Mouse (Mus musculus) testis, adult 2 months (tissue): ENCODE results near the gene Endou. TPM values are rescaled to one million over a fixed set of nuclear protein-coding genes. Genes with fewer than 3 reads are reported as not detected.

Experiments used
- H3K27ac ChIP-seq: fragments of 200-500 bp; 2 replicates; pipeline ENCODE4 v1.5.1; 2012; ENCODE audit warnings: low read depth, low read length; ENCODE audit not compliant: control insufficient read depth, insufficient read depth
- H3K27me3 ChIP-seq: fragments of 200-500 bp; 2 replicates; pipeline ENCODE4 v1.6.1; 2012; ENCODE audit warnings: mild to moderate bottlenecking, low read length, moderate library complexity; ENCODE audit not compliant: control insufficient read depth, insufficient read depth
- H3K36me3 ChIP-seq: fragments of 200-500 bp; 2 replicates; pipeline ENCODE4 v1.6.1; 2012; ENCODE audit warnings: mild to moderate bottlenecking, low read length; ENCODE audit not compliant: control insufficient read depth, insufficient read depth
- H3K4me1 ChIP-seq: fragments of 200-500 bp; 2 replicates; pipeline ENCODE4 v1.6.1; 2012; ENCODE audit warnings: low read length; ENCODE audit not compliant: control insufficient read depth, insufficient read depth
- H3K4me3 ChIP-seq: fragments of 200-500 bp; 2 replicates; pipeline ENCODE4 v1.5.1; 2012; ENCODE audit warnings: low read depth, mild to moderate bottlenecking, low read length, moderate library complexity, mixed read lengths; ENCODE audit not compliant: control insufficient read depth
- CTCF ChIP-seq: fragments of 200-500 bp; IDR thresholded peaks from 2 replicates; pipeline ENCODE4 v1.5.1; 2012; ENCODE audit warnings: low read depth, mild to moderate bottlenecking, inconsistent platforms, low read length, moderate library complexity; ENCODE audit not compliant: control insufficient read depth, insufficient read depth, insufficient replicate concordance
- POLR2A ChIP-seq: fragments of 200-500 bp; IDR thresholded peaks from 2 replicates; pipeline ENCODE4 v1.6.1; 2012; ENCODE audit warnings: low read depth, mild to moderate bottlenecking, inconsistent platforms, low read length, moderate library complexity; ENCODE audit not compliant: control insufficient read depth
- polyA plus RNA-seq: library from polyadenylated mRNA; depleted of rRNA; stranded (reverse); fragments of >200 nt; gene quantifications from 2 replicates; pipeline ENCODE4 v1.2.3, GENCODE M21; 2012

Endou gene
- polyA plus RNA-seq, 1 experiment = 0.89 TPM

GRCm38 (mm10) chr15:97741662-97742061 is 10.5 kb upstream of the Endou start:
- Histone ChIP-seq H3K4me3 (peak overlapping the region; percentile 65), H3K4me1 (peaks cover 11% of the 10 kb centered on the region), H3K27me3 (no peaks in the 10 kb centered on the region), H3K27ac (no peak overlapping the region), H3K36me3 (no peaks in the 10 kb centered on the region)
- TF ChIP-seq POLR2A (no peak; the same call in 1 of the 2 replicates), CTCF (no peak)

GRCm38 (mm10) chr15:97740283-97740732 is 9.2 kb upstream of the Endou start:
- Histone ChIP-seq H3K27me3 (no peaks in the 10 kb centered on the region), H3K27ac (no peak overlapping the region), H3K36me3 (no peaks in the 10 kb centered on the region), H3K4me3 (peak overlapping the region; percentile 65), H3K4me1 (peaks cover 4% of the 10 kb centered on the region)
- no peak for TF ChIP-seq CTCF
- TF ChIP-seq POLR2A = no peak

DNA sequence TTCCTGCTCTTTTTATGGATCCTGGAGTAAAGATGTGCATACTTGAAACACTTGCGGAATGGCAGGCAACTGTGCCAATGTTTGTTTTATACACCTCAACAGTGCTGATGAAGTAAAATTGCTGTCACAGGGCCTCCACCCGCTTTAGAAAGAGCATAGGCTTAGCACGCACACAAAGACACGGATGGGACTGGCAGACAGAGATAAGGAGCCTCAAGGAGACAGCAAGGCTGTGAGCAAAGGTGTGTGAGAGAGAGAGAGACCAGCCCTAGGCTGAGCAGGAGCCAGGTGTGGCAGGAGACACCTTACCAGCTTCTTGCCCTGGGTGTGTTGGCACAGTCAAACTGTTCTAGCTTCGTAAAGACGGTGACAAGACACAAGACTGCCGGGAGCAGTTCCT is 7.8 kb upstream of the Endou start:
- Histone ChIP-seq H3K4me3 (no peak overlapping the region), H3K27ac (no peak overlapping the region), H3K36me3 (no peaks in the 10 kb centered on the region), H3K4me1 (peaks cover 2% of the 10 kb centered on the region; the same call in 1 of the 2 replicates), H3K27me3 (no peaks in the 10 kb centered on the region)
- TF ChIP-seq POLR2A (no peak), CTCF (no peak)

DNA sequence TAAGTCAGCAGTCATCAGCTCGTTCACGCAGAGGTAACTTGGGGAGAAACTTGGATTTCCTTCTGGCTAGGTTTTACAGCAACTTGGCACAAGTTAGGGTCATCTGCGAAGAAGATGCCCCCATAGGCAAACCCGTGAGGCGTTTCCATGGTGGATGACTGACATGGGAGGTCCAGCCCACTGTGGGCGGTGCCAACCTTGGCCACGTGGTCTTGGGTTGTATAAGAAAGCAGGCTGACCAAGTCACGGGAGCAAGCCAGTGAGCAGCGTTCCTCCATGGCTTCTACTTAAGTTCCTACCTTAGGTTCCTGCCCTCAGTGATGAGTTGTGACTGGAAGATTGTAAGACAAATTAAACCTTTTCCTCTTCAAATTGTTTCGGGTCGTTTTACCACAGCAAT is 849 bp upstream of the Endou start:
- Histone ChIP-seq H3K4me1 (peaks cover 7% of the 10 kb centered on the region), H3K36me3 (no peaks in the 10 kb centered on the region), H3K27ac (no peak overlapping the region), H3K4me3 (no peak overlapping the region), H3K27me3 (no peaks in the 10 kb centered on the region)
- TF ChIP-seq CTCF (no peak), POLR2A (no peak)

DNA sequence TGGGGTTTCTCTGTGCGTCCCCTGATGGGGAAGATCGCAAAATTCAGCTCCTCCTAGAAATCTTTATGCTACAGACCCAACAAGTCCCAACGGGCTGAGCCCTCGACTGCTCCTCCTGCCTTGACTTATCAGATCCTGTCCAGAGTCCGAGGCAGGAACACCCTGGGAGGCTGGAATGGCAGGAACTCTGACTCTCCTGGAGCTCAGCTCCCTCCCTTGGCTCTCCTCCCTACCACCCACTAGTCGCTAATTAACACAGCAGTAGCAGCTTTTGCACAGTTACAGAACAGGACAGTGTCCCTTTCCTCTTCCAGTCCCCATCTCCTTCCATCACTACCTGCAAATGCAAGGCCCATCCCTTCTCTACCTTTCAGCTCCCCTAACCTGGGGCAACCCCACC is 774 bp downstream of the Endou start:
- Histone ChIP-seq H3K27ac (no peak overlapping the region), H3K27me3 (no peaks in the 10 kb centered on the region), H3K4me3 (no peak overlapping the region), H3K4me1 (peaks cover 7% of the 10 kb centered on the region), H3K36me3 (no peaks in the 10 kb centered on the region)
- TF ChIP-seq POLR2A (no peak), CTCF (no peak)

- no peaks in the 10 kb centered on the region for H3K27me3 ChIP-seq
- H3K4me3 ChIP-seq = no peak overlapping the region
- H3K36me3 ChIP-seq = no peaks in the 10 kb centered on the region
- peak overlapping the region; percentile 69 for H3K27ac ChIP-seq
- TF ChIP-seq POLR2A (no peak), CTCF (no peak)
- peaks cover 13% of the 10 kb centered on the region for H3K4me1 ChIP-seq
Measured at GRCm38 (mm10) chr15:97728804-97729203, 2.3 kb downstream of the Endou start.

DNA sequence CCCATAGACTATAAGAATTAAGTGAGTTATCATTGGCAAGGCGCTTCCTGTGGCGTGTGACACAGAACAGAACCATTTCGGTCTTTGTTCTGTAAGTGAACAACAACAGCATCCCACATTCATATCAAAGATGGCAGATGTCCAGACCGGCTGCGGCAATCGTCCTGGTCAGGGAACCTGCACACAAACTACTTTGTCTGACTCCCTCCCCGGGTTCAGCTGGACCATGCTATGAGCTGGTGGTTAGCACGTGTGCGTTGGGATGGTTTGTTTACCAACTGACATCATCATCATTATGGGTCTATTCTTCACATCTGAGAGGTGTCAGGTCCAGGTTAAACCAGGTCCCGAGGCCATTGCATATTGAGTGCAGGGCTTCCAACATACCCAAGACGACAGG is 2.7 kb downstream of the Endou start:
- no peak overlapping the region for H3K4me3 ChIP-seq
- H3K27me3 ChIP-seq = no peaks in the 10 kb centered on the region
- TF ChIP-seq CTCF (no peak), POLR2A (no peak)
- peak overlapping the region; percentile 69 for H3K27ac ChIP-seq
- H3K4me1 ChIP-seq = peaks cover 15% of the 10 kb centered on the region
- H3K36me3 ChIP-seq = no peaks in the 10 kb centered on the region

GRCm38 (mm10) chr15:97727520-97727919 is 3.6 kb downstream of the Endou start:
- Histone ChIP-seq H3K27ac (peak overlapping the region; percentile 22), H3K27me3 (no peaks in the 10 kb centered on the region), H3K36me3 (no peaks in the 10 kb centered on the region), H3K4me1 (peaks cover 15% of the 10 kb centered on the region), H3K4me3 (no peak overlapping the region)
- TF ChIP-seq POLR2A = no peak
- TF ChIP-seq CTCF = no peak
